Mouse (Mus musculus): ENCODE measurements around the gene Calm4.

Calm4 gene

DNA sequence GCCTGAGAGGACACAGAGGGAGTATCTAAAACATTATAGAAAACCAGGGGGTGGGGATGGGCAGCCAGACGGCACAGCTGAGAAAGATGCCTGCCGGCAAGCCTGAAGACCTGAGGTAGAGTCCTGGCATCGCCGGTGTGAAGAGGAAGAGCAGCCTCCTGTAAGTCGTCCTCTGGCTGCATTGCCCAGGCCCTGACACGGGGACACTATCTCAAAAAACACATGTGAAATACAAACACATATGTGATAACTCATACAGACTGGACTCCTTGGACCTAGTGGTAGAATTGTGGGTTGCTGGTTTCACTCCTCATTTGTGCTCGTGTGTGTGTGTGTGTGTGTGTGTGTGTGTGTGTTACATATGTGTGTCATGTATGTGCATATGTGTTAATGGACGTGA, 23.7 kb downstream of the Calm4 start:
- CTCF ChIA-PET: no interaction called here

DNA sequence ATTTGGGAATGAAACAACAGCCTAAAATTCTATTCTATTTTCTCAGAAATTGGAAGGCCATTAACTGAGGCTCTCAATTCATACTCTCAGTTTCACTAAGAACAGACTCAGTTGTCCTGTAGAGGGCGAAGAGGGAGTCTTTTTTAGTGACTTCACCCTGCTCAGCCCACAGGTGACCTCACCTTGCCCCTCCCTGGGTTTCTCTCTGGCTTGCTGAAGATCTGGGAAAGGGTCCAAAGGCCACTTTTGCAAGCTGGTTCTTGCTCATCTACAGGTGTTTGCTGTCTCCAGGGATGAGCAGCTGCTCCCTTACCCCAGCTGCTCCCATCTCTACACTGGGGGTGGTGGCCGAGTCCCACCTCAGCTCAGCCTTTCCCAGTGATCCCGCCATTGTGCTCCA, 24.8 kb downstream of the Calm4 start:
- CTCF ChIA-PET: no interaction called here

- CTCF ChIA-PET: no interaction called here
Measured at GRCm38 (mm10) chr13:3862922-3863580, 25.5 kb downstream of the Calm4 start.

GRCm38 (mm10) chr13:3865648-3866354, 28.2 kb downstream of the Calm4 start:
- CTCF ChIA-PET: no interaction called here

- CTCF ChIA-PET: no interaction called here
Measured at GRCm38 (mm10) chr13:3866355-3867052, 28.9 kb downstream of the Calm4 start.

GRCm38 (mm10) chr13:3867158-3867557, 29.6 kb downstream of the Calm4 start:
- CTCF ChIA-PET: no interaction called here

DNA sequence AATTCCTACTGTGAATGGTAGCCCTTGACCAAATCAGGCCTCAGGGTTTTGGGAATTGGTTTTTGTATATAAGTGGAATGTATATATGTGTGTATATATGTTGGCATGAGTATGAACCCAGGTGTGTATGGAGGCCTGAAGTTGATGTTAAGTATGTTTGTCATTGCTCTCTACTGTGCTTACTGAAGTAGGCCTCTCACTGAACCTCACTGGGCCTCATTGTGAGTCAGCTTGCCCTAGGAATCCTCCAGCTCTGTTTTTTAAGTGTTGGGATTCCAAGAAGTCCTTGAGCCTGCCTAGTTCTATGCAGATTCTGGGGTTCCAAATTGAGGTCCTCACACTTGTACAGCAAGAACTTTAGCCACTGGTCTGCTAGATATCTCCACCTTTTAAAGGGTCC, 32.3 kb downstream of the Calm4 start:
- CTCF ChIA-PET: no interaction called here

- CTCF ChIA-PET: interaction anchor here (0.7 kb wide), 1 partner anchor 48 kb away, joined by 3 read pairs; no protein-coding TSS in a partner anchor
Measured at GRCm38 (mm10) chr13:3872832-3873231, 35.3 kb downstream of the Calm4 start.

DNA sequence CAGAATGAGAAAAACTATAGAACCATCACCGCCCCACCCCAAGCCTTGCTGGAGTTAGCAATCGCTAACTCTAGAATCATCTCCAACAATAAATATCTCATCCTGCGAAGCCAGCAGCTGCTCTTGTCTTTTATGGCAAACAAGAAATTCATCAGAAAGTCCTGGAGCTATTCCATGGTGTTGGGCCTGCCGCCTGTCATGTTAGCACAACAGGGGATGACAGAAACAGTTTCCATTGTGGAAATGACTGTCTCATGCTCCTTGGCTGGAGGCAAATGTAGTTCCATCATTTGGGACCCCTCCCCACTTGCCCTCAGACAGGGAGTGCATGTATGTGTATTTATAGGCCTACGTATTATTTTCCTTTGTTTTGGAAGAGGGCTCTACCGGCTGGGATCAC, 38.9 kb downstream of the Calm4 start:
- CTCF ChIA-PET: no interaction called here

GRCm38 (mm10) chr13:3877185-3877584, 39.6 kb downstream of the Calm4 start:
- CTCF ChIA-PET: no interaction called here

GRCm38 (mm10) chr13:3877679-3878220, 40.2 kb downstream of the Calm4 start:
- CTCF ChIA-PET: no interaction called here

DNA sequence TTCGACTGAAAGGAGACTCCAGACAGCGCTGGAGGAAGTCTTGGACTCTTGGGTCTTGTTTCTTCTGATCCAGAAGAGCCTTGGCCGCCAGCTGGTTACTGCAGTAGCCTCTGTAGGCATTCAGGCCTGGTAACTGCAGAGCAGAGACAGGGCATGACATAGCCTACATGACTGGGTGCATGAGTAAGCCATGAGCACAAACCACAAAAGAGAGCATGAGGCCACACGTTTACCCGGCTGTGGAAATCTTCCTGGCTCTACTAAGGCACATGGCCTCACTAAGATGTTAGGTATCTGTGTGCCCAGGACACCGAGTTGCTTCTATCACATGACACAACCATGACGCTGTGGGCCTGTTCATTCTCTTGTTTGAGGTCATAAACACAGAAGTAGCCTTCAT, 49.1 kb downstream of the Calm4 start:
- CTCF ChIA-PET: no interaction called here
